Mouse (Mus musculus): ENCODE measurements around the gene Gm14226. TPM values are rescaled to one million over a fixed set of nuclear protein-coding genes. Genes with fewer than 3 reads are reported as not detected.
"Not testable (repeated sequence)": the region's sequence is repeated elsewhere in the genome, so short reads cannot be mapped to it uniquely, and the experiment has no call there.

Gene Gm14226
- total RNA-seq, 2 experiments from 2014 or later, result 0.09 to 0.35 TPM

DNA sequence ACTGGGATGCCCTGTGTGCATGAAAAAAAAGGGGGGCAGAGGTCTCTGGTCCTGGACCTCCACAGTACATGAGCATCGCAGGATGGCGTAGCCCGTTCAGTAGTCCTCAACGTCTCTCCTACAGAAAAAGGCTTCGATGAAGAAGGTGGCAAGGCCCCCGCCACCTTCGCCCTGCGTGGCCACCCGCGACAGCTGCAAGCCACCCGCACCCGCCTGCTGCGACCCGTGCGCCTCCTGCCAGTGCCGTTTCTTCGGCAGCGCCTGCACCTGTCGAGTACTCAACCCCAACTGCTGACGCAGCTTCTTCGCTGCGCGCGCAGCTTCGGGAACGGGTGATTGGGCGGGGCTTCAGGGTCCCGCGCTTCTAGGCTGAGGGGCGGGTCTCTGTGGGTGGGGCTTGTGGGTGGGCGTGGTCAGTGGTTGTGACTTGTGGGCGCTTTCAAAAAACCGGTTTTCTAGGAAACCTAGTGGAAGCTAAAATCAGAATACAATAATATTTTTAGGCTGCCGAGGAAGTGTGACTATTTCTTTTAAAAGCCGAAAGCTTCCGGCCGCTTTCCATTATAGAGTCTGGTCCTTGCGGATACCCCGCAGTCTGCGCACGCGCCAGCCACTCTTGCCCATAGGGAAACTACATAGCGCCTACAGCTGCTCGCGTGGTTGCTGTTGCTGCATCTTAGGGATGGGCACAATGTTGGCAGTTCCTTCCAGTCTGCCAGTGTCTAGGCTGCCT is 32.6 kb downstream of the Gm14226 start:
- Histone ChIP-seq H3K4me3 (peak overlapping the region; percentile 69), H3K27ac (peak overlapping the region; percentile 95)
- peak; percentile 92 to 94 for DNase-seq (ENCODE audit: extremely low spot score in 1 of 2, low spot score in 2 of 2)
- intact Hi-C loops (cut with DNase I), result loop anchor here (2.0 kb wide), 1 partner anchor 394 kb away; no protein-coding TSS in a partner anchor
- no peak for TF ChIP-seq CTCF (IDR thresholded peaks at IDR 0.05)

GRCm38 (mm10) chr2:155051622-155052351 is 33.7 kb downstream of the Gm14226 start:
- peak overlapping the region; percentile 95; the same call in 1 of the 2 replicates for H3K27ac ChIP-seq
- peak overlapping the region; percentile 69 for H3K4me3 ChIP-seq
- intact Hi-C loops (cut with DNase I), result loop anchor here (2.0 kb wide), 1 partner anchor 395 kb away; no protein-coding TSS in a partner anchor
- DNase-seq (ENCODE audit: extremely low spot score in 1 of 2, low spot score in 2 of 2), result no peak
- TF ChIP-seq CTCF (IDR thresholded peaks at IDR 0.05), result no peak

DNA sequence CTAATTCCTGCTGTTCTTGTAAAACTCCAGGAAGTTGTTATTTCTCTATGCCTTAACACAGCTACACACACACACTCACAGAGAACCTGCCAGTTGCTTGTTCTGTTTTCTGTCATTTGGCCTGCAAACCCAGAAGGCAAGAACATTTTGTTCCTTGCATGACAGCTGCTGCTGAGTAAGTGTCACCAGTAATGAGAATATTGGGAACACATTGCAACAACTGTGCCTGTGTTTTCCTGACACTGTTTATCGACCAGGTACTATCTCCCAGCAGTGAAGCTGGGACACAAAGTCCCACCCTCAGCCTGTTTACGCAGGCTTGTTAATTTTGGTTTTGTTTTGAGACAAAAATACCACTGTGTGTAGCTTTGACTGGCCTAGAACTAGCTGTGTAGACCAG is 34.6 kb downstream of the Gm14226 start:
- no peak for TF ChIP-seq CTCF (IDR thresholded peaks at IDR 0.05)
- Histone ChIP-seq H3K4me3 (no peak overlapping the region), H3K27ac (no peak overlapping the region)
- intact Hi-C loops (cut with DNase I), result no loop called here
- DNase-seq (ENCODE audit: extremely low spot score in 1 of 2, low spot score in 2 of 2), result no peak

- DNase-seq (ENCODE audit: extremely low spot score in 1 of 2, low spot score in 2 of 2); H3K27ac ChIP-seq; intact Hi-C loops (cut with DNase I); H3K4me3 ChIP-seq: not testable (repeated sequence)
Observed at GRCm38 (mm10) chr2:155053512-155053911, 35.4 kb downstream of the Gm14226 start.

GRCm38 (mm10) chr2:155054672-155055071 is 36.6 kb downstream of the Gm14226 start:
- TF ChIP-seq CTCF (IDR thresholded peaks at IDR 0.05), result no peak
- no peak overlapping the region for H3K4me3 ChIP-seq
- no peak overlapping the region for H3K27ac ChIP-seq
- no peak for DNase-seq (ENCODE audit: extremely low spot score in 1 of 2, low spot score in 2 of 2)
- intact Hi-C loops (cut with DNase I), result no loop called here

DNA sequence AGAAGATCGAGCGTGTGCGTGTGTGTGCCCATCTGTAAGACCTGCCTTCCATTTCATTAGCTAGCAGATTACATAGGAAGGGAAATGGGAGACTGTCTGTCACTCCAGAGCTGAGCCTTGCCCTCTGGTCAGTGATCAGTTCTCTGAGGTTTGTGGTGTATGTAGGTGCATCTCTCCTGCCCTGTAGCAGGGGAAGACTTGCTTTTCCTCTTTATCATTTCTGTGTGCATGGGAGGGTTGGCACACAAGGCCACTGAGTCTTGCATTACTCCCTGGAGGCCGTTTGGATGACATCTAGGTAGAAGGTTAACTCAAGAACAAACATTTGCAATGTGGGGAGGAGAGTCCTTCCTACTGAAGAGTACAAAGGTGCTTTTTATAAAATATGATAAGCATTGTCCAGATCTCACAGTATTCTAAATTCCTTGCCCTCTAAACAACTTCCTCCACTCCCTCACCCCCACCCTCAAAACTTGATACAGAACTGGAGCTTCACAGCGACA is 38.1 kb downstream of the Gm14226 start:
- TF ChIP-seq CTCF (IDR thresholded peaks at IDR 0.05), result no peak
- no peak overlapping the region for H3K4me3 ChIP-seq
- intact Hi-C loops (cut with DNase I), result no loop called here
- no peak overlapping the region for H3K27ac ChIP-seq
- DNase-seq (ENCODE audit: extremely low spot score in 1 of 2, low spot score in 2 of 2), result no peak

GRCm38 (mm10) chr2:155057361-155057760 is 39.3 kb downstream of the Gm14226 start:
- no peak for TF ChIP-seq CTCF (IDR thresholded peaks at IDR 0.05)
- intact Hi-C loops (cut with DNase I), result no loop called here
- no peak overlapping the region for H3K27ac ChIP-seq
- no peak overlapping the region for H3K4me3 ChIP-seq
- DNase-seq (ENCODE audit: extremely low spot score in 1 of 2, low spot score in 2 of 2), result no peak

- no peak overlapping the region for H3K27ac ChIP-seq
- intact Hi-C loops (cut with DNase I), result no loop called here
- no peak overlapping the region for H3K4me3 ChIP-seq
- no peak for TF ChIP-seq CTCF (IDR thresholded peaks at IDR 0.05)
- no peak for DNase-seq (ENCODE audit: extremely low spot score in 1 of 2, low spot score in 2 of 2)
Observed at GRCm38 (mm10) chr2:155071027-155071426, 53.0 kb downstream of the Gm14226 start.

GRCm38 (mm10) chr2:155072353-155073145 is 54.5 kb downstream of the Gm14226 start:
- Histone ChIP-seq H3K4me3 (no peak overlapping the region), H3K27ac (no peak overlapping the region)
- no peak for DNase-seq (ENCODE audit: extremely low spot score in 1 of 2, low spot score in 2 of 2)
- no peak; the same call in 1 of the 2 replicates for TF ChIP-seq CTCF (IDR thresholded peaks at IDR 0.05)
- intact Hi-C loops (cut with DNase I), result no loop called here

- no peak for DNase-seq (ENCODE audit: extremely low spot score in 1 of 2, low spot score in 2 of 2)
- intact Hi-C loops (cut with DNase I), result no loop called here
- Histone ChIP-seq H3K4me3 (peak overlapping the region; percentile 84), H3K27ac (peak overlapping the region; percentile 81)
- TF ChIP-seq CTCF (IDR thresholded peaks at IDR 0.05), result no peak
Observed at GRCm38 (mm10) chr2:155073347-155073746, 55.3 kb downstream of the Gm14226 start.

- peak; percentile 89 to 91 for DNase-seq (ENCODE audit: extremely low spot score in 1 of 2, low spot score in 2 of 2)
- peak within 1 kb of the TSS; percentile 84 for H3K4me3 ChIP-seq
- H3K27ac ChIP-seq, result peak within 1 kb of the TSS; percentile 81
- no peak for TF ChIP-seq CTCF (IDR thresholded peaks at IDR 0.05)
- intact Hi-C loops (cut with DNase I), result loop anchor here (1.0 kb wide), 1 partner anchor 59 kb away; the partner anchor contains the start of gene Itch
Observed at GRCm38 (mm10) chr2:155073978-155074765, 56.1 kb downstream of the Gm14226 start, which contains the start of gene Ahcy. Gene Ahcy (minus strand): TSS chr2:155074497.

All from left cerebral cortex, adult 2 months (tissue).